Mouse (Mus musculus) megakaryocyte, embryonic 14.5 days (primary cell): Measurements from ENCODE around the gene Tldc2.

Source experiments
- FLI1 ChIP-seq: IDR thresholded peaks from 2 replicates; pipeline ENCODE4 v1.6.1; 2012; ENCODE audit warnings: low read length, inconsistent platforms, mixed read lengths
- GATA1 ChIP-seq: IDR thresholded peaks from 3 replicates; pipeline ENCODE4 v1.6.1; 2012; ENCODE audit warnings: mixed read lengths, low read length, inconsistent platforms, borderline replicate concordance

- TF ChIP-seq GATA1: no peak
- no peak for TF ChIP-seq FLI1
Measured at GRCm38 (mm10) chr2:157066731-157067430, 20.0 kb upstream of the Tldc2 start.
